Mouse (Mus musculus) heart, postnatal 25 days (tissue): Measurements from ENCODE around the gene Vmn1r62. TPM values are rescaled to one million over a fixed set of nuclear protein-coding genes. Genes with fewer than 3 reads are reported as not detected.
"Not testable (repeated sequence)": the region's sequence is repeated elsewhere in the genome, so short reads cannot be mapped to it uniquely, and the experiment has no call there.

Source experiments
- DNase-seq: peaks from one replicate; pipeline ENCODE4 v3.0.0; 2022; ENCODE audit warnings: low spot score
- intact Hi-C: fragments of 180-260 bp; cut with DNase I; formaldehyde crosslinking; loops from one replicate; pipeline ENCODE4 v1.15.1; 2025
- total RNA-seq, 2 experiments: library from RNA; stranded (reverse); gene quantifications; 2 replicates each; pipeline ENCODE4 v1.2.3; 2021

Gene Vmn1r62
- not detected for total RNA-seq

- intact Hi-C loops, DNase-seq: not testable (repeated sequence)
Observed at GRCm38 (mm10) chr7:5673331-5673730, at the start of gene Vmn1r62. Gene Vmn1r62 (plus strand): TSS chr7:5673631.

Other genes with a start within 250 kb of the Vmn1r62 start
- gene Vmn1r59, start 216.9 kb upstream of the Vmn1r62 start, total RNA-seq: not detected
- not detected for gene Vmn2r28, start 179.7 kb upstream of the Vmn1r62 start, total RNA-seq
- gene Vmn1r60, start 126.3 kb upstream of the Vmn1r62 start, total RNA-seq: not detected
- not detected for gene Vmn1r61, start 60.3 kb upstream of the Vmn1r62 start, total RNA-seq
- not detected for gene Vmn1r63, start 131.8 kb downstream of the Vmn1r62 start, total RNA-seq
- gene Vmn1r64, start 210.9 kb downstream of the Vmn1r62 start, total RNA-seq: not detected